Mouse (Mus musculus): Measurements from ENCODE around the gene Nudt16l1. TPM values are rescaled to one million over a fixed set of nuclear protein-coding genes. Genes with fewer than 3 reads are reported as not detected.

The Nudt16l1 gene
- polyA plus RNA-seq (2014; fragmentation: Nextera tagmentation; extraction: Ambion mirVana) = 145 and 162 TPM in 2 replicates

DNA sequence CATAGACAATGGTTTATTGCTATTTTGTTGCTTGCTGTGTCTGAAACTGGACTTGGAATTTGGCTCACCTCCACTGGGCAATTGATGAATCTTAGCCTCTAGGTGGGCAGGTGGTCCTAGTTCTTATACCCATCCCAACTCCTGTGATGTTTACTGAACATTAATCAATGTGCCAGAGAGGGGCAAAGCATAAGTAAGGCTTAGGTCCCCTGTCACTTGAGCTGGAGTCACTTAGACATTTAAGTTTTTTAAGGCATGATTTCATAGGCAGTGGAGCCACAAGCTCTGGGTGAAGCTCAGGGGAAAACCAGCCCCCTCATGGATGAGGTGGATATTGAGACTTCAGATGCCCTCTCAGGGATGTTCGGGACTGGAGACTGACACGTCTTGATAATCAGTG, at the start of gene Nudt16l1:
Nudt16l1 (plus strand) TSS at position 301 of the 400 bp plus-strand sequence.
- Histone ChIP-seq H3K9me3 (ENCODE audit: control insufficient read depth, low read length) (no peaks in the 10 kb centered on the region), H3K4me3 (ENCODE audit: low read depth, low read length) (peak within 1 kb of the TSS; percentile 72), H3K27ac (ENCODE audit: low read depth) (peak within 1 kb of the TSS; percentile 83), H3K27me3 (replicated peaks; ENCODE audit: control insufficient read depth, insufficient read depth, low read length) (no peaks in the 10 kb centered on the region), H3K36me3 (ENCODE audit: control insufficient read depth, insufficient read depth, low read length) (peaks cover 69% of the 10 kb centered on the region), H3K9ac (ENCODE audit: low read length) (peak within 1 kb of the TSS; percentile 90), H3K4me1 (replicated peaks; ENCODE audit: control insufficient read depth, insufficient read depth, low read length) (peaks cover 8% of the 10 kb centered on the region; the same call in 1 of the 2 replicates), H3K4me2 (ENCODE audit: low read length) (peak within 1 kb of the TSS; percentile 73)
- no peak for DNase-seq (ENCODE audit: low spot score)
- no peak; the same call in 1 of the 2 replicates for ATAC-seq (replicated peaks; ENCODE audit: low FRiP score, low TSS enrichment, low read depth)
- 2% methylated on average over 2 of the region's 2 CpGs for WGBS

DNA sequence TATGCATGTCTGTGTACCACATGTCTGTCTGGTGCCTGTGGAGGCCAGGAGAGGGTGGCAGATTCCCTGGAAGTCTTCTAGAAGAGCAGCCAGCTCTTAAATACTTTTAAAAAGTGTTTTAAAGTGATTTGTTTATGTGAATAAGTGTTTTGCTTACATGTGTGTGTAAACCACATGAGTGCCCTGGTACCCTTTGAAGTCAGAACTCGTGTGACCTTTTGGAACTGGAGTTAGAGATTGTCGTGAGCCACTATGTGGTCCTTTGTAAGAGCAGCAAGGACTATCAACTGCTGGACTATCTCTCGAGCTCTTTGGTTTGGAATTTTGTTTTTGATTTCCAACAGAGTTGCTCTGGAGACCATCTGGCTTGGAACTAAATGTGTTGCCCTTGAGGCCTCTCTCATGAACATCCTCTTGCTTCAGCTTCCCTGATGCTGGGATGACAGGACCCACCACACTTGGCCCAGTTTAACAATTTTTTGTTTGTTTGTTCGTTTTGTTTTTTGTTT, 48.3 kb upstream of the Nudt16l1 start:
- Histone ChIP-seq H3K9me3 (ENCODE audit: control insufficient read depth, low read length) (no peaks in the 10 kb centered on the region), H3K4me1 (replicated peaks; ENCODE audit: control insufficient read depth, insufficient read depth, low read length) (peaks cover 14% of the 10 kb centered on the region), H3K36me3 (ENCODE audit: control insufficient read depth, insufficient read depth, low read length) (no peaks in the 10 kb centered on the region), H3K4me3 (ENCODE audit: low read depth, low read length) (no peak overlapping the region), H3K4me2 (ENCODE audit: low read length) (no peak overlapping the region), H3K27ac (ENCODE audit: low read depth) (no peak overlapping the region), H3K9ac (ENCODE audit: low read length) (no peak overlapping the region), H3K27me3 (replicated peaks; ENCODE audit: control insufficient read depth, insufficient read depth, low read length) (no peaks in the 10 kb centered on the region)
- ATAC-seq (replicated peaks; ENCODE audit: low FRiP score, low TSS enrichment, low read depth) (no peak), DNase-seq (ENCODE audit: low spot score) (no peak)
- WGBS = 46% methylated on average over 4 of the region's 4 CpGs

DNA sequence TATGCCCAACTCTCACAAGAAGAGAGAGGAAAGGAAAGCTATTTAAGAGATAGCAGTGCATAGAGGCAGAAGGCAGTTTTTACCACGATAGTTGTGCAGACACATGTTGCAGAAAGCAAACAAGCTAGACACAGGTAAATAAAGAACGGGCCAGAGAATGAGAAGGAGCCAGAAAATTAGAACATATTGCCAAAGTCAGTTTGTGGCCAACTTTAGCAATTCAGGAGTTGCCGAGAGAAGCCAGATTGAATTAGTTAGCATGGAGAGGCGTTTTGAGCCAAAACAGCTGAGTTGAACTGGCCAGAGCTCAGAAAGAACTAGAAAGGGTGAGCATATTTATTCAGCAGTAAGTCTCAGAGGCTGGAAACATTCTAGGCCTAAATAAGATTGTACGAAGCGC, 46.4 kb upstream of the Nudt16l1 start:
- WGBS = 90% methylated on average over 6 of the region's 6 CpGs
- ATAC-seq (replicated peaks; ENCODE audit: low FRiP score, low TSS enrichment, low read depth) (no peak), DNase-seq (ENCODE audit: low spot score) (no peak)
- H3K27ac ChIP-seq (ENCODE audit: low read depth) = no peak overlapping the region
- no peaks in the 10 kb centered on the region for H3K27me3 ChIP-seq (replicated peaks; ENCODE audit: control insufficient read depth, insufficient read depth, low read length)
- no peak overlapping the region for H3K4me2 ChIP-seq (ENCODE audit: low read length)
- no peak overlapping the region for H3K9ac ChIP-seq (ENCODE audit: low read length)
- H3K9me3 ChIP-seq (ENCODE audit: control insufficient read depth, low read length) = no peaks in the 10 kb centered on the region
- H3K4me3 ChIP-seq (ENCODE audit: low read depth, low read length) = no peak overlapping the region
- H3K4me1 ChIP-seq (replicated peaks; ENCODE audit: control insufficient read depth, insufficient read depth, low read length) = peaks cover 13% of the 10 kb centered on the region
- no peaks in the 10 kb centered on the region for H3K36me3 ChIP-seq (ENCODE audit: control insufficient read depth, insufficient read depth, low read length)

DNA sequence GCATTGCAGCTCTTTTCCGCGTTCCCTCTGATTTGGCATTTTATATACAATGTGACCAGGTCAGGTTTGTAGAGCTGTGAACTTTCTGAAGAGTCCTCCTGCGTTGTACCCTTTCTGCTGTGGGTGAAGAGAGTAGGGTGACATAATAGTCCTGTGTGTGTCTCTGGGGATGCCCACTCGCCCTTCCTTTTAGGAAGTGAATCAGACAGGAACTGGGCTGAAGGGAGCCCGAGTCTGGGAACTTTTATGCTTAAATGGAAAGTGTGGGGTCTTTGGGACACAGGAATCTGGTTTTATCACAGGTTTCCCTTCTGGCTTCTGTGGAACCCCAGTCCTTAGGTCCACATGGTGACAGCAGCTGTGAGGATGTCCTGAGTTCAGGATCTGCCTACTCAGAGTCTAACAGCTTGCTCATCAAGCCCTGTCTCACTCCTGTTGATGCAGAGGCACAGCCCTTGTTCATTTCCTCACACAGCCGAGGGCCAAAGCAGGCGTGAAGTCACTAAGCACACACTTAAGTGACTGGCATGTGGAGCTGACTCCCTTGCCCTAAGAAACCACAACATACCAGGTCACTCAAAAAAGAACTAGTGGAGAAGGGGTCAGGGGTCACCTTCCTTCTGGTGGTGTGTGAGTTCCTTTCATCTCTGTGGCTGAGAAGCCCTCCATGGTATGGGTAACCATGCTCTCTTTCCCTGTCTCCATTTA, 44.2 kb upstream of the Nudt16l1 start:
- no peak overlapping the region for H3K4me3 ChIP-seq (ENCODE audit: low read depth, low read length)
- H3K4me2 ChIP-seq (ENCODE audit: low read length) = no peak overlapping the region
- no peaks in the 10 kb centered on the region for H3K36me3 ChIP-seq (ENCODE audit: control insufficient read depth, insufficient read depth, low read length)
- H3K9me3 ChIP-seq (ENCODE audit: control insufficient read depth, low read length) = no peaks in the 10 kb centered on the region
- H3K9ac ChIP-seq (ENCODE audit: low read length) = no peak overlapping the region
- ATAC-seq (replicated peaks; ENCODE audit: low FRiP score, low TSS enrichment, low read depth) = no peak
- H3K27ac ChIP-seq (ENCODE audit: low read depth) = no peak overlapping the region
- 87% methylated on average over 7 of the region's 7 CpGs for WGBS
- no peaks in the 10 kb centered on the region for H3K27me3 ChIP-seq (replicated peaks; ENCODE audit: control insufficient read depth, insufficient read depth, low read length)
- no peaks in the 10 kb centered on the region; the same call in 1 of the 2 replicates for H3K4me1 ChIP-seq (replicated peaks; ENCODE audit: control insufficient read depth, insufficient read depth, low read length)
- DNase-seq (ENCODE audit: low spot score) = no peak

DNA sequence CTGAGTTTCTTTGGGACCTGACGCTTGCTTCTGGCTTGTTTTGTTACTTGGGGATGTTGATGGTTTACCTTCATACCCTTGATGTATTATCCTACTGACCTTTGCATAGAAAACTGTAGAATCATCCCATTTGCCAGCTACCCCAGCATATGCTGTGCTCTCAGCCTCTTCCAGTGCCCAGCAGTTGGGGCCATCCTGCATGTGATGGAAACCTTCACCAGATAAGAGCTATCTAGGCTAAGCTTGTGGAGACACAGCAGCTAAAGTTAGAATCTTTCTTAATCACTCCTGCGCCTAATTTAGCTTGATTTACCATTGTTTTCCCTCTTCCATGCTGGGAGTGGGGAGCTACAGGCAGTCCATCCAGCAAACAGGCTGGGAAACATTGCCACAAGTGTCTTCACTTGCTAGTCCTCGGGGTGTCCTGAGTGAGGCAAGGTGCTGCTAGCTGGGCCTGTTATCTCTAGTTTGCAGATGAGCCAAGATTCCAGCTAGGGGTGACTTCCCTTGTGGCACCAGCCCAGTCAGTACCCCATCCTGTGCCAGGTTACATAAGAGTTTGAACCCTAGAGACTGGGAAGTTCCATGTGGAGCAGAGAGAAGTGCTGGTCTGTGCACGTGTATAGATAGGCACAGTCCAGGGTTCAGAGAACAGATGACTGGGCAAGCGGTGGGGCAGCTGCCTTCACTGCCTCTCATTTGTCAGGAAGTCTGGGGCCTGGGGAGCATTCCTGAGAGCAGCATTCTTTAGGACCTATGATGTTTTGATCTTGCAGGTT, 42.1 kb upstream of the Nudt16l1 start:
- H3K9ac ChIP-seq (ENCODE audit: low read length) = no peak overlapping the region
- no peaks in the 10 kb centered on the region for H3K36me3 ChIP-seq (ENCODE audit: control insufficient read depth, insufficient read depth, low read length)
- H3K4me2 ChIP-seq (ENCODE audit: low read length) = no peak overlapping the region
- H3K27me3 ChIP-seq (replicated peaks; ENCODE audit: control insufficient read depth, insufficient read depth, low read length) = no peaks in the 10 kb centered on the region
- no peak overlapping the region for H3K27ac ChIP-seq (ENCODE audit: low read depth)
- no peak overlapping the region for H3K4me3 ChIP-seq (ENCODE audit: low read depth, low read length)
- H3K4me1 ChIP-seq (replicated peaks; ENCODE audit: control insufficient read depth, insufficient read depth, low read length) = 0 out of 2 replicates have a peak, but pooled peaks cover 4% of the 10 kb centered on the region
- H3K9me3 ChIP-seq (ENCODE audit: control insufficient read depth, low read length) = no peaks in the 10 kb centered on the region
- WGBS = 66% methylated on average over 5 of the region's 5 CpGs
- DNase-seq (ENCODE audit: low spot score) (no peak), ATAC-seq (replicated peaks; ENCODE audit: low FRiP score, low TSS enrichment, low read depth) (0 out of 2 replicates have a peak, but pooled peaks have one; percentile 24)

DNA sequence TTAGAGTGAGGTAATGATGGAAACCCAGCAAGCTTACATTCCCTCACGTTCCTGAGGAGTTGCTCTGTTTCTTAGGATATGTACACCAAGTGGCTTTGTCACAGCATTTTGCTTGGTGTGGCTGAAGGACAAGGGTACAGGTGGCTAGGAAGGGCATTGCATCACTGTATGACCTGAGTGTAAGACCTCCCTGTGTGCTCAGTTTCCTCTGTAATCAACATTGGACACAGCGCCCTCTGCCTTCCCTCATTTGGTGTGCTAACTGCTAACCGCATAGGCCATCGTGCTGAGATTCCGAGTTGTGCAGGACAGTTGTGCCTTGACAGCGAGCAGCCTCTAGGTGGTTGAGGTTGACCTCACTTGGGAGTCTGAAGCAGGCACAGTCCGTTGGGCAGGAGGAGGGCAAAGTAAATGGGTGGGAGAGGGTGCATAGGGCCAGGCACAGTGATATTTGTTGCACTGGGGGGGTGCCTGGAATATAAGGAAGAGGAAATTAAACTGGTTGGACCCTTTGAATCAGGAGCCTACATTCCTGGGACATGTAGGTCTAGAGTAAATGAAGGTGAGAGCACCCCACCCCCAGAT, 41.3 kb upstream of the Nudt16l1 start:
- no peak overlapping the region for H3K9ac ChIP-seq (ENCODE audit: low read length)
- no peaks in the 10 kb centered on the region for H3K27me3 ChIP-seq (replicated peaks; ENCODE audit: control insufficient read depth, insufficient read depth, low read length)
- H3K4me1 ChIP-seq (replicated peaks; ENCODE audit: control insufficient read depth, insufficient read depth, low read length) = 0 out of 2 replicates have a peak, but pooled peaks cover 4% of the 10 kb centered on the region
- ATAC-seq (replicated peaks; ENCODE audit: low FRiP score, low TSS enrichment, low read depth) = no peak
- H3K4me2 ChIP-seq (ENCODE audit: low read length) = no peak overlapping the region
- WGBS = 62% methylated on average over 7 of the region's 7 CpGs
- no peaks in the 10 kb centered on the region for H3K9me3 ChIP-seq (ENCODE audit: control insufficient read depth, low read length)
- no peak overlapping the region for H3K27ac ChIP-seq (ENCODE audit: low read depth)
- no peak overlapping the region for H3K4me3 ChIP-seq (ENCODE audit: low read depth, low read length)
- no peak for DNase-seq (ENCODE audit: low spot score)
- no peaks in the 10 kb centered on the region for H3K36me3 ChIP-seq (ENCODE audit: control insufficient read depth, insufficient read depth, low read length)

DNA sequence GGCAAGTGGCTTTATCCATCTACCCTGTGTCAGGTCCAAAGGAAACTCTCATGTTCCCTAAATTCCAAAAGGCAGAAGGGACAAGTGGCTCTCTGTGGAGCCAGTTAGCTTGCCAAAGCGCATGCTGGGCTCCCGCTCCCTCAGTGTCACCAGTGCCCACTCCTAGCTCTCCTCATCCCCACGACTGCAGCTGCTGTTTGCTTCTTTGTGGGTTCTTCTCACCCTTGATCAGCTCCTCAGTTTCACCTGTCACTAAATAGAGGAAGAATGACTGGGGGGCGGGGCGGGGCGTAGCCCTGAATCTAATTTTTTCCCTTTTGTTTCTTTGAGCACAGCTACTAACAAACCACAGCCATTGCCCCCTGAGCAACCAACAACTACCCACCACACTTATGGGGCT, 39.7 kb upstream of the Nudt16l1 start:
- WGBS = 86% methylated on average over 6 of the region's 6 CpGs
- no peaks in the 10 kb centered on the region for H3K9me3 ChIP-seq (ENCODE audit: control insufficient read depth, low read length)
- DNase-seq (ENCODE audit: low spot score) (no peak), ATAC-seq (replicated peaks; ENCODE audit: low FRiP score, low TSS enrichment, low read depth) (no peak)
- H3K36me3 ChIP-seq (ENCODE audit: control insufficient read depth, insufficient read depth, low read length) = no peaks in the 10 kb centered on the region
- no peaks in the 10 kb centered on the region for H3K27me3 ChIP-seq (replicated peaks; ENCODE audit: control insufficient read depth, insufficient read depth, low read length)
- no peak overlapping the region for H3K4me3 ChIP-seq (ENCODE audit: low read depth, low read length)
- H3K9ac ChIP-seq (ENCODE audit: low read length) = no peak overlapping the region
- 0 out of 2 replicates have a peak, but pooled peaks cover 4% of the 10 kb centered on the region for H3K4me1 ChIP-seq (replicated peaks; ENCODE audit: control insufficient read depth, insufficient read depth, low read length)
- no peak overlapping the region for H3K27ac ChIP-seq (ENCODE audit: low read depth)
- H3K4me2 ChIP-seq (ENCODE audit: low read length) = no peak overlapping the region

DNA sequence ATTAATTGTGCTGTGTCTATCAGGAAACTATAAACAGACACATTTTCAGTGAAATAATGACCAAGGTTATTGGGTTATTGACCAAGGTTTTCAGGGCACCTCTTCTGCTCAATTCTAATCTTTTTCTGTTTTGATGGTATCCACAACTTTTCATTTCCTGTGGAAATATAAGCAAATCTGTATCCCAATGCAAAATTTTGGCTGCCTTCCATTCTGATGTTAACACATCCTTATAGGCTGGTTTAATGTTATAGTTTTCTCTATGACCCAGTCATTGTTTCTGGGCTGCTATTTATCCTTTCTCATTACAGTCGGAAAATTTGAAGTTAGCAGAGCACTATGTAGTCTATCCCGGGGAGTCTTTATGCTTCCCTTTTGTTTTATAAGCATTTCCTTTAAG, 38.9 kb upstream of the Nudt16l1 start:
- DNase-seq (ENCODE audit: low spot score) (no peak), ATAC-seq (replicated peaks; ENCODE audit: low FRiP score, low TSS enrichment, low read depth) (no peak)
- no peak overlapping the region for H3K27ac ChIP-seq (ENCODE audit: low read depth)
- no peaks in the 10 kb centered on the region for H3K27me3 ChIP-seq (replicated peaks; ENCODE audit: control insufficient read depth, insufficient read depth, low read length)
- WGBS = 64% methylated on average over 2 of the region's 2 CpGs
- H3K4me3 ChIP-seq (ENCODE audit: low read depth, low read length) = no peak overlapping the region
- H3K9ac ChIP-seq (ENCODE audit: low read length) = no peak overlapping the region
- H3K4me1 ChIP-seq (replicated peaks; ENCODE audit: control insufficient read depth, insufficient read depth, low read length) = 0 out of 2 replicates have a peak, but pooled peaks cover 4% of the 10 kb centered on the region
- H3K36me3 ChIP-seq (ENCODE audit: control insufficient read depth, insufficient read depth, low read length) = no peaks in the 10 kb centered on the region
- no peaks in the 10 kb centered on the region for H3K9me3 ChIP-seq (ENCODE audit: control insufficient read depth, low read length)
- H3K4me2 ChIP-seq (ENCODE audit: low read length) = no peak overlapping the region
